Mouse (Mus musculus): Measurements from ENCODE around the gene Tlr3.

- TF ChIP-seq CTCF (IDR thresholded peaks at IDR 0.05; ENCODE audit: low read depth) (no peak), EP300 (IDR thresholded peaks at IDR 0.05; ENCODE audit: low read depth) (no peak)
These were observed 41.2 kb upstream of the Tlr3 start for GRCm38 (mm10) chr8:45452115-45452514.
